Mouse (Mus musculus): Measurements from ENCODE around the gene Hist1h2ae.

DNA sequence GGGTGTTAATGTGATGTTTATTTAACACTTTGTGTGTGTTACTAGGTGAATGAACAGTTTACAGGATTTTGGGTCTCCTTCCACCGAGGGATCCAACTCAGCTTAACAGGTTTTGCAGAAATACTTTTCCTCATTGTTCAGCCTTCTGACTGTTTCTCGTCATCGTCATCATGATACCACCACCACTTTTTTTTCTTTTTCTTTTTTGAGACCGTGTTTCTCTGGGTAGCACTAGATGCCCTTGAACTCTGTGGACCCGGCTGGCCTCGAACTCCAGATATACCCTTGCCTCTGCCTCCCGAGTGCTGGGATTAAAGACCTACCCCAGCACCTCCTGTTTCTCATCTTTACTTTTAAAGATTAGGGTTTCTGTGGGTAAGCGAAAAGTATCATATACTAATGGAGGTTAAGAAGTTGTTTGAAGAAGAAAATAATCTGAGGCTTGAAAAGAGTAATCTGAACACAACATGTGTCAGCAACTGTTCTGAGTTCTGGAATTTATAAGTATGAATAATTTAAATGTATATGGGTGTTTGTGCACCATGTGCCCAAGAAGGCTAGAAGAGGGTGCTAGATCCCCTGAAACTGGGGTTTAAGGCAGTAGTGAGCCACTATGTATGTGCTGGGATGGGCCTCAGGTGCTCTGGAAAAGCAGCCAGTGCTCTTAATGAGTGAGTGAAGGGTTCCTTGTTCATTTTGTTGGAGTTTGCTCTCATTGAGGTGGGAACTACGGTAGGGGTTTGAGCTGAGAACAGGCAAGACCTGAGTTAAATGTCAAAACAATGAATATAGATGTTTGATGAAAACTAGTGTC, 38.6 kb downstream of the Hist1h2ae start:
- TF ChIP-seq CTCF (IDR thresholded peaks at IDR 0.05), result no peak
- TF ChIP-seq EP300 (IDR thresholded peaks at IDR 0.05), result no peak

All from lung, postnatal 0 days (tissue).